Mouse (Mus musculus) bone marrow macrophage, adult 2 months (primary cell): ENCODE measurements around the gene Chrne.

Experiments
- CTCF ChIP-seq: IDR thresholded peaks from 2 replicates; pipeline ENCODE4 v1.5.1; 2012; ENCODE audit warnings: low read depth, mild to moderate bottlenecking, low read length, moderate library complexity
- POLR2A ChIP-seq: IDR thresholded peaks from 2 replicates; pipeline ENCODE4 v1.6.1; 2012; ENCODE audit warnings: mild to moderate bottlenecking, low read depth, low read length, borderline replicate concordance

DNA sequence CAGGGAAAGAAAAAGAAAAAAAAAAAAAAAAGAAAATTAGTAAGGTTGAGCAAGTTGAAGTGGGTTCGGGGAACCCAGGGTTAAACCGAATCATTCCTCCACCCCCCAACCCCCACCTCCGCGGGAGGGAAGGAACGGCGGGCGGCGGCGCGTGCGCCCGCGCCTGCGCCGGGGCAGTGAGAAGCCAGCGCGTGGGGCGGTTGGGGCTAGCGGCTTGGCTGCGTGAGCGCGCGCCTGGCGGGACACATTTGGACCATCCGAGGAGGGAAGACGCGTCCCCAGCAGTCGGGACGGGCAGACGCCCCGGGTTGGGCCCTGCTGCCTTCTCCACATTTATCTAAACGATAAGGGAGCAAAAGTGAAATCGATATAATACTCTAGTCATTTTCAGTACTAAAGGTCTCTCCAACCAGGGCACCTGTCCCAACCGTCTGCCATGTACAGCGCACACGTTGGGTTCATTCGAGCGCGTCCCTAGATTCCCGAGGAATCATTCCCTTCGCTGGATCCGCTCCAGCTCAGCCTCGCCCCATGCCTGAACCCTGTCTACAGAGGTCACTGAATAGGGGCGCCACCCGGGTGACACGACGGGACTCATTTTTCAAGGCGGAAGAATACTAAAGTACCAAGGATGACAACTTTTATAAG is 36.0 kb upstream of the Chrne start:
- TF ChIP-seq POLR2A (no peak), CTCF (no peak)
